Mouse (Mus musculus) left cerebral cortex, postnatal 10 days (tissue): ENCODE data around the gene Siva1. TPM values are rescaled to one million over a fixed set of nuclear protein-coding genes. Genes with fewer than 3 reads are reported as not detected.

Experiments used
- DNase-seq, 2 experiments: peaks; one replicate each; pipeline ENCODE4 v3.0.0; 2021 to 2022; ENCODE audit warnings: low spot score in 2 of 2, mixed read lengths in 1 of 2; ENCODE audit errors: extremely low spot score in 1 of 2
- intact Hi-C: fragments of 180-260 bp; cut with DNase I; formaldehyde crosslinking; loops from one replicate; pipeline ENCODE4 v1.15.1; 2025
- total RNA-seq, 2 experiments: library from RNA; stranded (reverse); gene quantifications; 2 replicates each; pipeline ENCODE4 v1.2.3; 2021

Siva1 gene
- total RNA-seq, 2 experiments from 2014 or later = 14.3 to 15.5 TPM

GRCm38 (mm10) chr12:112620354-112621061 is 24.0 kb upstream of the Siva1 start:
- intact Hi-C loops = loop anchor here (5.0 kb wide), 1 partner anchor 68 kb away; no protein-coding TSS in a partner anchor
- DNase-seq = no peak

- intact Hi-C loops = loop anchor here (5.0 kb wide), 1 partner anchor 70 kb away; no protein-coding TSS in a partner anchor
- DNase-seq = no peak
These were observed 22.6 kb upstream of the Siva1 start for GRCm38 (mm10) chr12:112621900-112622299.

- intact Hi-C loops = loop anchor here (5.0 kb wide), 1 partner anchor 71 kb away; no protein-coding TSS in a partner anchor
- DNase-seq = peak in 1 of 2 experiments; percentile 69
These were observed 20.7 kb upstream of the Siva1 start for GRCm38 (mm10) chr12:112623742-112624141.

- intact Hi-C loops = no loop called here
- no peak for DNase-seq
These were observed 18.8 kb upstream of the Siva1 start for GRCm38 (mm10) chr12:112625700-112626099.

- intact Hi-C loops = no loop called here
- no peak for DNase-seq
These were observed 18.0 kb upstream of the Siva1 start for GRCm38 (mm10) chr12:112626455-112626854.

GRCm38 (mm10) chr12:112627097-112627881 is 17.2 kb upstream of the Siva1 start:
- intact Hi-C loops = no loop called here
- no peak for DNase-seq

GRCm38 (mm10) chr12:112628197-112628596 is 16.3 kb upstream of the Siva1 start:
- intact Hi-C loops = no loop called here

GRCm38 (mm10) chr12:112628928-112629721 is 15.4 kb upstream of the Siva1 start:
- peak in 1 of 2 experiments; percentile 72 for DNase-seq
- intact Hi-C loops = no loop called here

More at GRCm38 (mm10) chr12:112628197-112628596, 16.3 kb upstream of the Siva1 start:
- DNase-seq = no peak

GRCm38 (mm10) chr12:112630029-112630428 is 14.4 kb upstream of the Siva1 start:
- DNase-seq = no peak
- intact Hi-C loops = no loop called here

GRCm38 (mm10) chr12:112630796-112631195 is 13.7 kb upstream of the Siva1 start:
- DNase-seq = no peak
- intact Hi-C loops = no loop called here

- DNase-seq = no peak
- intact Hi-C loops = no loop called here
These were observed 13.0 kb upstream of the Siva1 start for GRCm38 (mm10) chr12:112631472-112631871.

- DNase-seq = no peak
- intact Hi-C loops = no loop called here
These were observed 12.2 kb upstream of the Siva1 start for GRCm38 (mm10) chr12:112632084-112632777.

- DNase-seq = no peak
- intact Hi-C loops = no loop called here
These were observed 11.6 kb upstream of the Siva1 start for GRCm38 (mm10) chr12:112632907-112633306.

GRCm38 (mm10) chr12:112633686-112634085 is 10.8 kb upstream of the Siva1 start:
- no peak for DNase-seq
- intact Hi-C loops = no loop called here

- intact Hi-C loops = no loop called here
- DNase-seq = no peak
These were observed 5.0 kb upstream of the Siva1 start for GRCm38 (mm10) chr12:112639526-112639925.

- no peak for DNase-seq
- intact Hi-C loops = no loop called here
These were observed 1.4 kb upstream of the Siva1 start for GRCm38 (mm10) chr12:112643126-112643525.

- intact Hi-C loops = loop anchor here (5.0 kb wide), 1 partner anchor 37 kb away; no protein-coding TSS in a partner anchor
- peak in 1 of 2 experiments; percentile 78 for DNase-seq
These were observed 502 bp downstream of the Siva1 start for GRCm38 (mm10) chr12:112644855-112645506.

GRCm38 (mm10) chr12:112646139-112646538 is 1.7 kb downstream of the Siva1 start:
- DNase-seq = no peak

More at GRCm38 (mm10) chr12:112646139-112646538, 1.7 kb downstream of the Siva1 start:
- intact Hi-C loops = loop anchor here (5.0 kb wide), 1 partner anchor 36 kb away; no protein-coding TSS in a partner anchor
